Mouse (Mus musculus): ENCODE data around the gene Mpv17.

Mpv17 gene

DNA sequence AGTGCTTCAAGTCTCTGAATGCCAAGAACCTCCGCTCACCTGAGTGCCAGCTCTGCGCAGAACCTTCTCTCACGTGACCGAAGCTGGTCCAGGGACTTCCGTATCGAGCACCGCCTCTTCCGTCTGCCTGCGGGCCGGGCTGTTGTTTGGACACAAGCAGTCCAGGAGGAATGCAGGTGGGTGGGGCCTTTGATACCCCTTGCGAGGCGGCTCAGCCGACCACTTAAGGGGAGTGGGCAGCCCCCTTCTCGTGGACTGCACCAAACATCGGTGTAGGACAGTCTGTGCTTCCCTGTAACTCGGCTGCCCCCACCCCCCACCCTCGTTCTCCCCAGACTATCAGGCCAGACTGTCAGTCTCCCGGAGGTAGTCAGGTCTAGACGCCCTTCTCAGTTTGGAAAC is at the start of gene Mpv17:
Mpv17 (minus strand) TSS at position 100 of the 402 bp plus-strand sequence.
- DNase-seq: peak; percentile 76

- DNase-seq: no peak
These were observed 48.9 kb upstream of the Mpv17 start for GRCm38 (mm10) chr5:31202933-31203332.

- peak; percentile 91 for DNase-seq
These were observed 47.9 kb upstream of the Mpv17 start, which contains the start of gene Zfp513 for GRCm38 (mm10) chr5:31201742-31202590. Zfp513 (minus strand) TSS chr5:31202303.

DNA sequence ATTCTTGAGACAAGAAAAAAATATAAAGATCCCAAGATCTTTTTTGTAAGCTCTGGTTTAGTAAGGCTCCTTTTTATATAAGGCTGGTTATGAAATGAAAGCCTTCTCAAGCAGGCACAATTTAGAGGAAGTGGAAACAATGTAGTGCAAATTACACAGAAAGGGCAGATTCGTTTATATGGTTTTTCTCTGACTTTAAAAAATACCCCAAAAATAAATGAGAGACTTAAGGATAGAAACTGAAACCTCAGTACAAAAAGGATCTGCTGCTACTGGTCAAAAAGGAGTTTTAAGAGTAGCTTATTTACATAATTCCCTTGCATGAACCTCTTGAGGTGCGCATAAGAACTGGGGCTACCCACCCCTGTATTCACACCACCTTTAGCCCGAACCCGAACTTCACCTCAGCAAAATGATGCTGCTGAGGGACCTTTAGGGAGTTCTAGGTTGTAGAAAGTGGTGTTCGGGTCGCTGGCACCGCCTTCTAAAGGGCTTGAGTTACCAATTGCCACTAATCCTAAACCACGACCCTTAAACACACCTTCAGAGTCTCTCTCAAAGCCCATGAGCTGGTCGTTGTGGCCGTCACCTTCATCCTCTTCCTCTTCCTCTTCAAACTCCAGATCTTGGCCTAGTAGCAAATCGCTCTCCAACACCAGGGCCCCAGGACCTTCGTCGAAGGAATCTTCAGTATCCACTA is 47.1 kb upstream of the Mpv17 start:
- no peak for DNase-seq

DNA sequence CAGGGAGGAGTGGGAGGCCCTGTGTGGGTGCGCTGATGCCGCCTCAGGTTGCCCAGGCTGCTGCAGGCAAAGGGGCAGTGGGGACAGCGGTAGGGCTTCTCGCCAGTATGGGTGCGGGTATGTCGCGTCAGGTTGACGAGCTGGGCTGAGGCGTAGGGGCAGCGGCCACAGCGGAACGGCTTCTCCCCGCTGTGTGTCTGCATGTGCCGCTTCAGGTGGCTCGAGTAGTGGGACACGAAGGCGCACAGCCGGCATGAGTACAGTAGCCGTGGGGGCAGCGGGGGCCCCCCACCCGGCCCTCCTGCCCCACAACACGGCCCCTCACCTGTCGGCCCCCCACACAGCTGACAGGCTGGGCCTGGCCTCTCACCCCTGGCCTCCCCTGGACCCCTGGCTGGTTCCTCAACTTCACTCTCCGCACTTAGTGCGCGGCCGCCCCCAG is 46.3 kb upstream of the Mpv17 start:
- no peak for DNase-seq

DNA sequence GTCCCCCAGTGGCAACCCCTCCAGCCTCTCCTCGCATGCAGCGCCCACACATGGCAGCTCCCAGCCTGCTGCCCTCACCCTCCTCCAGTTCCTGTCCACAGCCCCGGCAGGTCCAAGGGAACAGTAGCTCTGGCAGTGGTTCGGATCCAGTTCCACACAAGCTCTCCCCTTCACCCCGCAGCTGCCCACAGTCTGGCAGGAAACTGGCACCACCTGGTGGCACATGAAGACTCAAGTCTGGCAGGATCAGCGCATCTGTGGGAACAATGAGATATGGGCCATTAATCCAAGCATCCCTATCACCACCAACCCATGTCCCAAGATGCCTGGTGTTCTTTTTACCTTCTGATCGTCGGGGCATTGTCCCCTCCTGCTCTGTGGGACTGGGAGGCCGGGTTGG is 45.8 kb upstream of the Mpv17 start:
- DNase-seq: no peak

- DNase-seq: no peak
These were observed 45.4 kb upstream of the Mpv17 start for GRCm38 (mm10) chr5:31199321-31199892.

DNA sequence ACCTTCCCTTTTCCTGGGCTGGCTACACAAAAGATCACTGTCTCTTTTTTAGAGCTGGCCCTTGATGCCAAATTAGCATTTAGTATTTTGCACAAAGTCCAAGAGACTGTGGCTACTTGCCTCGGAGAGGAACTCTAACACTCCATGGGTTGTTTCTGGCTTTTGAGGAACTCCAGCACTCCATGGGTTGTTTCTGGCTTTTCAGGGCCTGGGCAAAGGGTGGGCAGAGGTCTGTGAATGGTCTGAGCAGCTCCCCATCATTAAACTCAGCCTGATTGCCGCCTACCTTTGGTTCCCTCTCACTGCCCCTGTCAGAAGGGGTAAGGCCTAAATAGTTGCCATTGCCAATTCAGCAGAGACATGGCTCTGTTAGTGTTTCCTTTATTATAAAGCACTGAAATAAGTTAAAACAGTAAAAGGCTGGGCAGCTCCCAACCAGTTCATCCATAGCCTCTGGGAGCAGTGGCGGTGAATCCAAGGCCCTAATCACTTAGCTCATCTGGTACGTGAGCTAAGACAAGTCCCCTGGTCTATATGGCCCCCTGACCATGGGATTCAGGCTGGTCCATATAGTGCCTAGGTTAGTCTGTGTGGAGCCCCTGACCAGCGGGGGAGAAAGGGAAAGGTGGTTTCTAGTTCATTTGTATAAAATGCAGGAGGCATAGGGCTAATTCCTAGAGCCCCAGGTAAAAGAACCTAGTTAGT is 44.7 kb upstream of the Mpv17 start:
- DNase-seq: no peak

- DNase-seq: no peak
These were observed 44.1 kb upstream of the Mpv17 start for GRCm38 (mm10) chr5:31198170-31198569.

DNA sequence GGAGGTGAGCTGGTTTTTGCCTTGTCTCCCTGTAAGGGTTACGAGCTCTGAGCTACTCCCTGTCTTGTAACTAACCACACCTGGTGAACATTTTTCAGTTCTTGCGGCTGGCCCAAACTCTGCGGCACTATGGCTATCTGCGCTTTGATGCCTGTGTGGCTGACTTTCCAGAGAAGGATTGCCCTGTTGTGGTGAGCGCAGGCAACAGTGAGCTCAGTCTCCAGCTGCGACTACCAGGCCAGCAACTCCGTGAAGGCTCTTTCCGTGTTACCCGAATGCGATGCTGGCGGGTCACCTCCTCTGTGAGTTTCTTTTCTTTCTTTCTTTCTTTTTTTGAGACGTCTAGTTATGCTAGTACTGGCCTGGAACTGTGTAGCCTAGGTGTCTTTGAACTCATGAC is 43.0 kb upstream of the Mpv17 start:
- DNase-seq: no peak

DNA sequence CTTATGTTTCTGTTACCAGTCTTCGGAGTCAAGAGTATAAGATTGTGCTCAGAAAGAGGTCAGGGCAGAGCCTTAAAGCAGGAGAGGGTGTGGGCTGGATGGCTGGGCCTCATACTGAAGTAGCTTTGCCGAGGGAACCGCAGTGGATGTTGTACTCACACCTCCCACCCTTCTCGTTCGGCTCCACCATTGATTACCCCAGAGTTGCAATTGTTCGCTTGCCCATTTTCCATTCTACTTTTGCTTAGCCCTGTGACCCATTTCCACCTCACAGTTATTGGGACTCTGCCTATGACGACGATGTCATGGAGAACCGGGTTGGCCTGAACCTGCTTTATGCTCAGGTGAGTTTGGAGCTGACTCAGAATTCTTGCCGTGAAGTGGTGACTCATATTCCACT is 42.2 kb upstream of the Mpv17 start:
- DNase-seq: no peak

- DNase-seq: no peak
These were observed 41.6 kb upstream of the Mpv17 start for GRCm38 (mm10) chr5:31195671-31196070.

GRCm38 (mm10) chr5:31194486-31195485 is 40.7 kb upstream of the Mpv17 start:
- DNase-seq: no peak

DNA sequence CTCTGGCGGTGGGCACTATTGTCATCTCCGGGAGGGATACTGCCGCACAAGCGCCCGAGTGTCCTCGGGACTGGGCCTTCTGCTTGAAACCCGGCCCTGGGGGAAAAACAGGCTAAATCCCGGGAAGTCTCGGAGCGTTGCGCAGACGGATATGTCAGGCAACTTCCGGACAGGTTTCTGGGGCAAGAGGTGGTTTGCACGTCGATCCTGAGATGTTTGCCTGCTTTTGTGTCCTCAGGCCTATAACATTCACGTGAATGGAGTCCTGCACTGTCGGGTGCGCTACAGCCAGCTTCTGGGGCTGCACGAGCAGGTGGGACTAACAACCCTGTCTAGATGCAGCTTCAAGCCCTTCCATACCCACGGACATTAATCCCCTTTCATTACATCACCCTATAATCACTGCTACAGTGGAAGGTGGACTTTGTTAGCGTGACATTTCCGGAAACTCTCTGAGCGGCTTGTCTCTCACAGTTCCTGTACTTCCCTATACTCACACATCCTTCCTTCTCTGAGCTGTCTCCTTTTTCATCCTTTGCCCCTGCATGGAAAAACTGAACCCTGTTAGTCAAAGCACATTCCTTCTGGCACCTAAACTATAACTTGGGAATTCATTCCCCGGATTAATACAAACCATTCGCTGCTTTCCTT is 39.7 kb upstream of the Mpv17 start:
- DNase-seq: no peak

DNA sequence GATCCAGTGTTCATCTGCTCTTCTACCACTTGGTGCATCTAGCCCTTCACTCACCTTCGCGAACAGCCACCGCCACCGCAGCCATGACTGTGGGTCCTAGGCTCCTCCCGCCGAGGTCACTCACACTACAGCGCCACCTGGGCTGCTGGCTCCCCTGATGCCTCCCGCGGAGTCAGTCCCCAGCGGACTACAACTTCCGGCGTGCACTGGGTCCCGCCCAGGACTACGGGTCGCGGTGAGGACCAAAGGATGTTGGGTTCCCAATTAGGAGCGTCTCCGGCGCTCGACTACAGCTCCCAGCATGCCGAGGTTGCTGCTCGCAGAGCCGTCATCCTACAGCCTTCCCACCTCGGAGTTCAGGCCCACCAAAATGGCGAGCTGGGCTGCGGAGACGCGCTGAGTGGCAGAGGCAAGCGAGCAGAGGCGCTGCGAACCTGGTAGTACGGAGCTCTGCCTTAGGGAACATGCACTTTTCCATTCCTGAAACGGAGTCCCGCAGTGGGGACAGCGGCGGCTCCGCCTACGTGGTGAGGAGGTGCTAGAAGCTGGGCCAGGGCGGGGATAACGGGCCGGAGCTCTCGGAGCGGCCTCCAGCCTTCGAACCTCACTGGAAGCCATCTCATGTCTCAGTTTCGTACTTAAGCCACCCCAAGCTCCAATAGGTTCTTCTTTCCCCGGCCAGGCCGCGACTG is 39.0 kb upstream of the Mpv17 start, which contains the start of the genes Snx17 and Eif2b4:
Snx17 (plus strand) TSS at position 289 of the 692 bp plus-strand sequence.
Eif2b4 (minus strand) TSS at position 492 of the 692 bp plus-strand sequence.
- peak; percentile 95 for DNase-seq

- no peak for DNase-seq
These were observed 38.2 kb upstream of the Mpv17 start for GRCm38 (mm10) chr5:31192045-31192938.

DNA sequence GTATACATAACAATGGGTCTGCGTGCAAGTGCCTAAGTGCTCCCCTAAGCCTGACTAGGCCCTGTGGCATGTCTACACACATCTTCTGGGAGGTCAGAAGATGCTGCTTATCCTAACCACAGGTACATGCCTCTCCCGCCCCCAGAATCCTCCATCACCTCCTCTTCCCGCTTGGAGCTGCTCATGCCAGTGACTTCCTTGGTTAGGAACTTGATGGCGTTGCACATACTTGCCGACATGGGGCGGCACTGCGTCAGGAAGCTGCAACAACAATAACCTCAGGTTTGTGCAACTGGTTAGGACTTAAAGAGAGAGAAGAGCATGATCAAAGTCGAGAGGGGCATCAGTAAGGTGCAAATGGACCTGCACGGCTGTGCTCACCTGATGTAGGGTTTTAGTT is 36.1 kb upstream of the Mpv17 start:
- no peak for DNase-seq

GRCm38 (mm10) chr5:31188223-31188840 is 34.3 kb upstream of the Mpv17 start:
- no peak for DNase-seq

DNA sequence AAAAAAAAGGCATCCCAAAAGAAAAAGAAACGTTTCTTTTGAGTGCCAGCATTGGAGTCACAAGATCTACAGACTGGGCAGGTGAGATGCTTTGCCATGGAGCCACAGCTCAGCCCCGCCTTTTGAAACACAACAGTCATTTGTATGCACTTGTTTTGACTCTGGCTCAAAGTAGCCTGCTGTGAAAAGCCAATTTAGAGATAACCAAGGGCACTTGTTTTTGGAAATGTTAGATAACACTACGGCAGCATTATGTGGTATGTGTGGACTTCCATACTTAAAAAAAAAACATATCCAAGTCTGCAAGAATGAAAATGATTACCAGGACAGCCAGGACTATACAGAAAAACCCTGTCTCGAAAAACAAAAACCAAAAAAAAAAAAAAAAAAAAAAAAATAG is 29.6 kb upstream of the Mpv17 start:
- DNase-seq: no peak

Data from right cerebral cortex, postnatal 4 days (tissue).